ENCODE assay signal across 10 mouse cellular contexts in genomic region chr15:101228866-101229590, GRCm38 (mm10). TPM values are rescaled to one million over a fixed set of nuclear protein-coding genes. Genes with fewer than 3 reads are reported as not detected.
DNase-seq lines count a peak whose midpoint lies in the region; ATAC-seq lines count a peak whose summit lies in the region.
"Had no signal": no experiment of that assay in that cellular context is flagged by ENCODE, and none has a peak within 500 bp of the region (broad histone marks: within the 10 kb centered on the region; RNA-seq: fewer than 3 reads in every experiment).

No protein-coding gene starts in this region.

- peaks cover 24% of the 10 kb centered on the region; the same call in 1 of the 2 replicates for H3K36me3 ChIP-seq in kidney, embryonic 14.5 days (ENCODE audit: control insufficient read depth, insufficient read depth, low read length)
- H3K36me3 ChIP-seq in limb, embryonic 13.5 days: peaks cover 49% of the 10 kb centered on the region
- no peaks in the 10 kb centered on the region for H3K36me3 ChIP-seq in forebrain, embryonic 16.5 days (ENCODE audit: control insufficient read depth, insufficient read depth)

- no peaks in the 10 kb centered on the region for H3K9me3 ChIP-seq in kidney, embryonic 14.5 days (ENCODE audit: control insufficient read depth, low read length)
- H3K9me3 ChIP-seq in limb, embryonic 13.5 days: no peaks in the 10 kb centered on the region
- H3K9me3 ChIP-seq in forebrain, embryonic 16.5 days (ENCODE audit: control insufficient read depth, low read length): no peaks in the 10 kb centered on the region

- 0 out of 2 replicates have a peak overlapping the region, but pooled peaks have one; percentile 89 for H3K27ac ChIP-seq in kidney, embryonic 14.5 days (ENCODE audit: low read depth, low read length)
- peak overlapping the region; percentile 44; the same call in 1 of the 2 replicates for H3K27ac ChIP-seq in limb, embryonic 13.5 days
- H3K27ac ChIP-seq in forebrain, embryonic 16.5 days (ENCODE audit: low read length): no peak overlapping the region

- H3K27me3 ChIP-seq in kidney, embryonic 14.5 days (ENCODE audit: control insufficient read depth, insufficient read depth, low read length): peaks cover 7% of the 10 kb centered on the region; the same call in 1 of the 2 replicates
- H3K27me3 ChIP-seq in limb, embryonic 13.5 days: 0 out of 2 replicates have a peak, but pooled peaks cover 2% of the 10 kb centered on the region
- H3K27me3 ChIP-seq in forebrain, embryonic 16.5 days (replicated peaks; ENCODE audit: control insufficient read depth, insufficient read depth, low read length): no peaks in the 10 kb centered on the region

- H3K9ac ChIP-seq in kidney, embryonic 14.5 days (ENCODE audit: low read depth, low read length): no peak overlapping the region
- H3K9ac ChIP-seq in limb, embryonic 13.5 days: no peak overlapping the region
- H3K9ac ChIP-seq in forebrain, embryonic 16.5 days (replicated peaks; ENCODE audit: low read depth, low read length): no peak overlapping the region

- H3K4me1 ChIP-seq in kidney, embryonic 14.5 days (ENCODE audit: control insufficient read depth, insufficient read depth, low read length): peaks cover 17% of the 10 kb centered on the region
- peaks cover 67% of the 10 kb centered on the region for H3K4me1 ChIP-seq in limb, embryonic 13.5 days
- H3K4me1 ChIP-seq in forebrain, embryonic 16.5 days (replicated peaks; ENCODE audit: control insufficient read depth, insufficient read depth, low read length): peaks cover 7% of the 10 kb centered on the region

- 84% methylated on average over 21 of the region's 21 CpGs for WGBS in kidney, embryonic 14.5 days
- WGBS in limb, embryonic 13.5 days: 80% methylated on average over 21 of the region's 21 CpGs
- WGBS in forebrain, embryonic 16.5 days: 91% methylated on average over 21 of the region's 21 CpGs

- H3K4me2 ChIP-seq in kidney, embryonic 14.5 days (replicated peaks; ENCODE audit: low read depth, low read length): no peak overlapping the region
- peak overlapping the region; percentile 51; the same call in 1 of the 2 replicates for H3K4me2 ChIP-seq in limb, embryonic 13.5 days (replicated peaks)
- H3K4me2 ChIP-seq in forebrain, embryonic 16.5 days (ENCODE audit: low read length): no peak overlapping the region

- no peak for DNase-seq in kidney, adult 9 months
- peak; percentile 73 for DNase-seq in adrenal gland, postnatal 25 days
- DNase-seq in gastrocnemius, postnatal 25 days: peak; percentile 76
- DNase-seq in urinary bladder, adult 2 months (ENCODE audit: low spot score): no peak
- no peak for DNase-seq in thymus, postnatal 0 days (ENCODE audit: low spot score)
- DNase-seq: thymus, postnatal 36 days had no signal

- no peak overlapping the region for H3K4me3 ChIP-seq in kidney, embryonic 14.5 days (ENCODE audit: low read length)
- no peak overlapping the region for H3K4me3 ChIP-seq in limb, embryonic 13.5 days
- no peak overlapping the region for H3K4me3 ChIP-seq in forebrain, embryonic 16.5 days (replicated peaks; ENCODE audit: low read length)
- H3K4me3 ChIP-seq: erythroblast, embryonic 14.5 days had no signal

- no peak for ATAC-seq in kidney, embryonic 14.5 days (ENCODE audit: low FRiP score, low TSS enrichment)
- ATAC-seq in limb, embryonic 13.5 days (ENCODE audit: low FRiP score, low read depth): no peak
- ATAC-seq in forebrain, embryonic 16.5 days: no peak

RNA-seq across cellular contexts. Expression of gene Grasp, which starts 5.0 kb away (rescaled TPM):
- 5.0 and 5.7 TPM in 2 replicates for polyA plus RNA-seq in kidney, embryonic 14.5 days (2014; fragmentation: Nextera tagmentation; extraction: Ambion mirVana)
- total RNA-seq in adrenal gland, postnatal 25 days (2021): 9.8 and 16.3 TPM in 2 replicates
- 1 to 10 TPM; 4.3 to 5.7 TPM for total RNA-seq in gastrocnemius, postnatal 25 days (2021)
- 5.7 and 6.0 TPM in 2 replicates for polyA plus RNA-seq in limb, embryonic 13.5 days (2015; fragmentation: Nextera tagmentation; extraction: Ambion mirVana)
- polyA plus RNA-seq in forebrain, embryonic 16.5 days (2015; fragmentation: Nextera tagmentation; extraction: Ambion mirVana): 1.3 and 1.8 TPM in 2 replicates
- 8.7 and 9.7 TPM in 2 replicates for polyA plus RNA-seq in urinary bladder, adult 2 months (2012; rRNA removed)
- polyA plus RNA-seq in thymus, postnatal 0 days (2015; fragmentation: Nextera tagmentation; extraction: Ambion mirVana): 1.2 TPM in 2 replicates

RNA-seq across cellular contexts. Expression of gene Nr4a1, which starts 25.0 kb away (rescaled TPM):
- 4.5 and 5.0 TPM in 2 replicates for polyA plus RNA-seq in kidney, embryonic 14.5 days (2014; fragmentation: Nextera tagmentation; extraction: Ambion mirVana)
- total RNA-seq in adrenal gland, postnatal 25 days (2021): 98.7 and 131 TPM in 2 replicates
- 10 to 100 TPM; 52.2 to 90.7 TPM for total RNA-seq in gastrocnemius, postnatal 25 days (2021)
- 10.0 and 10.3 TPM in 2 replicates for polyA plus RNA-seq in limb, embryonic 13.5 days (2015; fragmentation: Nextera tagmentation; extraction: Ambion mirVana)
- 4.5 TPM in 2 replicates for polyA plus RNA-seq in forebrain, embryonic 16.5 days (2015; fragmentation: Nextera tagmentation; extraction: Ambion mirVana)
- polyA plus RNA-seq in urinary bladder, adult 2 months (2012; rRNA removed): 11.7 and 12.4 TPM in 2 replicates
- polyA plus RNA-seq in thymus, postnatal 0 days (2015; fragmentation: Nextera tagmentation; extraction: Ambion mirVana): 24.4 and 27.4 TPM in 2 replicates

RNA-seq across cellular contexts. Expression of gene Atg101, which starts 55.0 kb away (rescaled TPM):
- 71.8 and 76.5 TPM in 2 replicates for polyA plus RNA-seq in kidney, embryonic 14.5 days (2014; fragmentation: Nextera tagmentation; extraction: Ambion mirVana)
- 40.6 and 44.5 TPM in 2 replicates for total RNA-seq in adrenal gland, postnatal 25 days (2021)
- 10 to 100 TPM; 22.3 to 31.3 TPM for total RNA-seq in gastrocnemius, postnatal 25 days (2021)
- polyA plus RNA-seq in limb, embryonic 13.5 days (2015; fragmentation: Nextera tagmentation; extraction: Ambion mirVana): 64.1 and 70.4 TPM in 2 replicates
- 87.4 and 92.4 TPM in 2 replicates for polyA plus RNA-seq in forebrain, embryonic 16.5 days (2015; fragmentation: Nextera tagmentation; extraction: Ambion mirVana)
- polyA plus RNA-seq in urinary bladder, adult 2 months (2012; rRNA removed): 40.5 and 54.0 TPM in 2 replicates
- 95.1 and 103 TPM in 2 replicates for polyA plus RNA-seq in thymus, postnatal 0 days (2015; fragmentation: Nextera tagmentation; extraction: Ambion mirVana)

RNA-seq across cellular contexts. Expression of gene Acvr1b, which starts 55.2 kb away (rescaled TPM):
- 6.0 and 7.2 TPM in 2 replicates for polyA plus RNA-seq in kidney, embryonic 14.5 days (2014; fragmentation: Nextera tagmentation; extraction: Ambion mirVana)
- total RNA-seq in adrenal gland, postnatal 25 days (2021): 9.0 and 11.2 TPM in 2 replicates
- 10 to 100 TPM; 23.0 to 34.4 TPM for total RNA-seq in gastrocnemius, postnatal 25 days (2021)
- 6.1 and 7.1 TPM in 2 replicates for polyA plus RNA-seq in limb, embryonic 13.5 days (2015; fragmentation: Nextera tagmentation; extraction: Ambion mirVana)
- polyA plus RNA-seq in forebrain, embryonic 16.5 days (2015; fragmentation: Nextera tagmentation; extraction: Ambion mirVana): 26.0 and 27.4 TPM in 2 replicates
- polyA plus RNA-seq in urinary bladder, adult 2 months (2012; rRNA removed): 24.8 and 27.1 TPM in 2 replicates
- polyA plus RNA-seq in thymus, postnatal 0 days (2015; fragmentation: Nextera tagmentation; extraction: Ambion mirVana): 3.9 and 4.6 TPM in 2 replicates

Comparison
In these comparisons a context has a peak if more than half of its experiments do, and no peak if none do; other contexts are left out.
1. DNase-seq: peak in adrenal gland, postnatal 25 days (single experiment) and gastrocnemius, postnatal 25 days (single experiment); none in kidney, adult 9 months (single experiment), urinary bladder, adult 2 months (single experiment) and thymus, postnatal 0 days (single experiment).